Mouse (Mus musculus): ENCODE measurements around the gene Mis12. TPM values are rescaled to one million over a fixed set of nuclear protein-coding genes. Genes with fewer than 3 reads are reported as not detected.

The Mis12 gene
- polyA plus RNA-seq, 1 experiment from 2014 or later, result 16.2 TPM

DNA sequence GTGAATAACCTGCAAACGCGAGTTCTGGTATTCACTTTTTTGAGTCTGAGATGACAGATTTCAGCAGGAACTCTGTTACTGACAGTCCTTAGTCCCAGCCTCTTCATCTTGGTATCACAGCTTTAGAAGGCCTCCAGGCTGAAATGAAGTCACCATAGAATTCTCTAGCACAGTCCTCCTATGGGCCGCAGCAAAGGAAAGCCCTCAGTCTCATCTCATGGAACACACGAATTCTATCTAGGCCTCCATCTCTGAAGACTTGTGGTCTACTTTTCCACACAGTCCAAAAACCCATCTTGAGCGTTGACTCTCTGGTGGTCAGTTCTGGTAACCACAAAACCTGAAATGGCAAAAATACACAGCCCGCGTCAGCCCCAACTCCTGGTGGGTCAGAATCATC lies 12.7 kb downstream of the Mis12 start:
- Histone ChIP-seq H3K9ac (replicated peaks; ENCODE audit: low read depth) (no peak overlapping the region), H3K9me3 (ENCODE audit: low read length) (no peaks in the 10 kb centered on the region), H3K4me1 (ENCODE audit: insufficient read depth, low read depth, low read length) (no peaks in the 10 kb centered on the region), H3K27me3 (replicated peaks; ENCODE audit: insufficient read depth, low read length) (no peaks in the 10 kb centered on the region), H3K27ac (ENCODE audit: low read length) (no peak overlapping the region), H3K4me2 (replicated peaks; ENCODE audit: low read depth, low read length) (peak overlapping the region; percentile 69; the same call in 1 of the 2 replicates), H3K4me3 (ENCODE audit: low read depth, low read length) (no peak overlapping the region), H3K36me3 (ENCODE audit: insufficient read depth, low read length) (peaks cover 3% of the 10 kb centered on the region; the same call in 1 of the 2 replicates)
- DNase-seq (ENCODE audit: low spot score) (no peak), ATAC-seq (no peak)
- TF ChIP-seq EP300 (IDR thresholded peaks at IDR 0.05) (no peak), CTCF (IDR thresholded peaks at IDR 0.05) (no peak)
- 49% methylated on average over 7 of the region's 7 CpGs for WGBS

DNA sequence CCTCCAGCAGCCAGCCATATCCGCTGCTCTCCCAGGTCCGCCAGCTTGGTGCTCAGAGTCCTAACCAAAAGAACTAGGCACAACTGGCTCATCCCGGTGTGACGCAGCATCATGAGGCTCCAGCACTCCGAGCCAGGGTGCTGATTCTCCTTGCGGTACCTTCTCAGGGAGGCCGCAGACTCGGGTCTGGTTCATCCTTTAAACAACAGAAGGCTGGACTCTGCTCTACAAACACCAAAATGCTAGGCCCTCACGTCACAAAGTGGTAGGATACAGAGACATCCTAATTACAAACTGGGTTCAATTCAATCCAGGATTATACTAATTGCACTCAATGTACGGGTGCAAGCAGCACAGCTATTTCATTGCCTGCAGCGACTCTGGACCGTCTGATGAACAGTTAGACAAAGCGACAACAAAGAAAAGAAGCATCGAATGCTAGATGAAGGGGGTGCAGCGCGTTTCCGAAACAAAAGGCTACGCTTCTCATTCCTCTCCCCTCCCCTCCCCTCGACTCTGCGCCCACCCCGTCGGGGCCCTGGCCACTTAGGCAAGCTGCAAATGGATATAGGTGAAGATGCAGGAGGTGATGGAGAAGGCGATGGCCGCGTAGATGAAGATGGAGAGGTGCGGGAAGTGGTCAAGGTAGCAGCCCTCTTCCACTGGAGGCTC lies 13.2 kb downstream of the Mis12 start:
- Histone ChIP-seq H3K27me3 (replicated peaks; ENCODE audit: insufficient read depth, low read length) (no peaks in the 10 kb centered on the region), H3K4me1 (ENCODE audit: insufficient read depth, low read depth, low read length) (no peaks in the 10 kb centered on the region), H3K9me3 (ENCODE audit: low read length) (no peaks in the 10 kb centered on the region), H3K27ac (ENCODE audit: low read length) (no peak overlapping the region), H3K36me3 (ENCODE audit: insufficient read depth, low read length) (peaks cover 3% of the 10 kb centered on the region; the same call in 1 of the 2 replicates), H3K4me3 (ENCODE audit: low read depth, low read length) (peak overlapping the region; percentile 38), H3K9ac (replicated peaks; ENCODE audit: low read depth) (no peak overlapping the region), H3K4me2 (replicated peaks; ENCODE audit: low read depth, low read length) (peak overlapping the region; percentile 69)
- TF ChIP-seq CTCF (IDR thresholded peaks at IDR 0.05), result no peak
- no peak for TF ChIP-seq EP300 (IDR thresholded peaks at IDR 0.05)
- DNase-seq (ENCODE audit: low spot score), result no peak
- no peak for ATAC-seq
- WGBS, result 10% methylated on average over 26 of the region's 26 CpGs

DNA sequence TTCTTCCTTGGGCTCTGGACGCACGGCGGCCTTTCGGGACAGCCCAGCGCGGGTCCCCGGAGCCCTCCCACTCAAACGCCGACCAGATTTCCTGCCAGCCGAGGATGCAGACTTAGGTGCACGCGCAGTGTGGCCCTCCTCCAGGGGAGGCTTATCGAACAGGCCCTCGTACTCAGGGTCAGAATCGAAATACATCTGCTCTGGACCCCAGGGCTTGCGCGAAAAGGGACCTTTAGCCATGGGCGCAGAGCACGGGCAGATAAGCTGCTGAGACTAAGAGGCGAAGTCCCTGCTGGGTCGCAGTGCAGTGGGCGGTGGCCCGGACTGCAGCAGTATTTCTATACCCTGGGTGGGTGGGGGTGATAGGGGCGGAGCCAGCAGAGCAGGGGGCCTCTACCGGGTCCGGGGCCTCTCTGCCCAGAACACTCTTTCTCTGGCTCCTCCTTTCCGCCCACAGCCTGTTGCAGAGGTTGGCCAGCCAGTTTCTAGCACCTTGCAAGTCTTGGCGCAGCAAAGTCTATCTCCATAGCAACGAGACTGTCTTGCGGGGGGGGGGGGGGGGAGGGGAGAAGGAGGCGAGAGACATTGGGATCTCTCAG lies 13.9 kb downstream of the Mis12 start, which contains the start of gene 6330403K07Rik:
Gene 6330403K07Rik, minus strand, starts transcription at position 351 of the 599 bp plus-strand sequence.
- Histone ChIP-seq H3K9me3 (ENCODE audit: low read length) (no peaks in the 10 kb centered on the region), H3K4me2 (replicated peaks; ENCODE audit: low read depth, low read length) (peak within 1 kb of the TSS; percentile 69), H3K4me3 (ENCODE audit: low read depth, low read length) (peak within 1 kb of the TSS; percentile 38), H3K27ac (ENCODE audit: low read length) (no peak within 1 kb of the TSS), H3K4me1 (ENCODE audit: insufficient read depth, low read depth, low read length) (no peaks in the 10 kb centered on the region), H3K27me3 (replicated peaks; ENCODE audit: insufficient read depth, low read length) (no peaks in the 10 kb centered on the region), H3K36me3 (ENCODE audit: insufficient read depth, low read length) (no peaks in the 10 kb centered on the region), H3K9ac (replicated peaks; ENCODE audit: low read depth) (0 out of 2 replicates have a peak within 1 kb of the TSS, but pooled peaks have one; percentile 6)
- DNase-seq (ENCODE audit: low spot score) (peak; percentile 71), ATAC-seq (peak; percentile 94)
- TF ChIP-seq CTCF (IDR thresholded peaks at IDR 0.05), result no peak
- no peak for TF ChIP-seq EP300 (IDR thresholded peaks at IDR 0.05)
- 2% methylated on average over 26 of the region's 31 CpGs for WGBS

DNA sequence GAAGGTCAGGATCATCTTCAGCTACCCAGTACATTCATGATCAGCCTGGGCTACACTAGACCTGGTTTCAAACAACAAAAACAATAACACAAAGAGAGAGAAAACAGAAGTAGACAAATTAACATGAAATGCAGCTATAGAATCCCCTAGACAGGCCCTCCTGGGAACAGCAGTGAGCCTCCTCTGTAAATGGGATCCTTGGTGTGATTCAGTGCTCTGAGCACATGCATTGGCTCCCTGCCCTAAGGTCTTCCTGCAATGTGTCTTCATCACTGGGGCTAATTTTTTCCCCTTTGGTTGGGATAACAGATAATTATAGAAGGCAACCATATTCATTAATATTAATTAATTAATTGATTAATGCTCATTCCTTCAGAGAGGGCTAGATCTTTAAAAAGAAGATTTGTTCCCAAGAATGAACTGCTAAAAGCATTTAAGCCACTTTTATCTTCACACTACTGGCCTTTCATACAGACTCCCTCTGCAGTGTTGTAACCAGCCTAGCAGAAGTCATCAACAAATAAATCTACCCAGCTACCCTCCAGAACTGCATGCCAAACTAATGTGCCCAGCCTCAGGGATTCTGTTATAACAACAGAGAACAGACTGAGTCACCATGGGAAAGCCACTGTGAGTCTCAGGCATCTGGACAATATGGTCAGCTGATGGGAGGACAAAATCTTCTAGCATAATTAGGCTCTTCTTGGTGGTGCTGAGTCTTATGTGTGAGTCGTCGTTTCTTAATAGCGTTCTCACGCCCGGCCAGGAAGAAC lies 20.3 kb downstream of the Mis12 start:
- H3K4me2 ChIP-seq (replicated peaks; ENCODE audit: low read depth, low read length), result no peak overlapping the region
- H3K9ac ChIP-seq (replicated peaks; ENCODE audit: low read depth), result no peak overlapping the region
- H3K4me1 ChIP-seq (ENCODE audit: insufficient read depth, low read depth, low read length), result no peaks in the 10 kb centered on the region
- no peak overlapping the region for H3K4me3 ChIP-seq (ENCODE audit: low read depth, low read length)
- WGBS, result 93% methylated on average over 5 of the region's 5 CpGs
- no peak overlapping the region for H3K27ac ChIP-seq (ENCODE audit: low read length)
- DNase-seq (ENCODE audit: low spot score), result no peak
- no peaks in the 10 kb centered on the region for H3K9me3 ChIP-seq (ENCODE audit: low read length)
- H3K36me3 ChIP-seq (ENCODE audit: insufficient read depth, low read length), result no peaks in the 10 kb centered on the region
- TF ChIP-seq CTCF (IDR thresholded peaks at IDR 0.05) (no peak), EP300 (IDR thresholded peaks at IDR 0.05) (no peak)
- no peaks in the 10 kb centered on the region for H3K27me3 ChIP-seq (replicated peaks; ENCODE audit: insufficient read depth, low read length)
- no peak for ATAC-seq

DNA sequence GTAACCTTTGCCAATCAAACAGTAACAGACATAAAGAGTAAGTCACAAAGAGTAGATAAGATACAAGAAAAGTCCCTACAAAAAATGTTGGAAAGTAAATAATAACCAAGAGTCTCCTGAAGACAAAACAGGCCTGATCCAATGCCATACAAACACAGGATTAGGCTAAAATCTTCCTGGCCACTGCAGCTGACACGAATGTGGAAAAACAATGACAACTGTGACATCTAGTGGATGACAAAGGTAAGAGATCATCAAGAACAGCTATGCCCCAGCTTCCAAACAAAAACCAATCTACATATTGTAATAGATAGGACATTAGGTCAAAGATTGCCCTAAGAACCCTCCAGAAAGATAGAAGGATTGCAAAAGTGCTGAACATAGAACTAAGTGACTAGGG lies 33.1 kb downstream of the Mis12 start:
- no peaks in the 10 kb centered on the region for H3K4me1 ChIP-seq (ENCODE audit: insufficient read depth, low read depth, low read length)
- WGBS, result 0% methylated on average over 1 of the region's 1 CpGs
- no peak overlapping the region for H3K27ac ChIP-seq (ENCODE audit: low read length)
- H3K4me3 ChIP-seq (ENCODE audit: low read depth, low read length), result no peak overlapping the region
- no peak overlapping the region for H3K4me2 ChIP-seq (replicated peaks; ENCODE audit: low read depth, low read length)
- H3K36me3 ChIP-seq (ENCODE audit: insufficient read depth, low read length), result no peaks in the 10 kb centered on the region
- TF ChIP-seq EP300 (IDR thresholded peaks at IDR 0.05) (no peak), CTCF (IDR thresholded peaks at IDR 0.05) (peak; percentile 79)
- peak; percentile 64 for DNase-seq (ENCODE audit: low spot score)
- 0 out of 2 replicates have a peak, but pooled peaks have one; percentile 35 for ATAC-seq
- H3K9me3 ChIP-seq (ENCODE audit: low read length), result no peaks in the 10 kb centered on the region
- no peaks in the 10 kb centered on the region for H3K27me3 ChIP-seq (replicated peaks; ENCODE audit: insufficient read depth, low read length)
- H3K9ac ChIP-seq (replicated peaks; ENCODE audit: low read depth), result no peak overlapping the region

DNA sequence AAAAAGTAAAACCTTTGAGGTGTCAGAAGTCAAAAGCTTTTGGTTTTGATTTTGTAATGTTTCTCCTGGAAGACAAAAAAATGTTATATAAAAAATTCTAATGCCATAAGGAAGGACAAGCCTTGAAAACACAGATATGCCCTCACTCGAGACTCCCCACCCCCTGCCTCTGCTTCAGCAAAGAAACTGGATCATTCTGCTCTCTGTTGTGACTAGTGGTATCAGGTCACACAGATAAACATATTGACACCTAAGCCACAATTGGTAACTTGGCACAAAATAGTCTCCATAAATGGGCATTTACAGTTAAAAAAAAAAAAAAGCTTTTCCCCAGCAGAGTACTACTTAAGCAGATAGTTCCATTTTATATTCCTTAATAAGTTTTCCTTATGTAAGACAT lies 56.9 kb downstream of the Mis12 start:
- Histone ChIP-seq H3K27me3 (replicated peaks; ENCODE audit: insufficient read depth, low read length) (no peaks in the 10 kb centered on the region), H3K9ac (replicated peaks; ENCODE audit: low read depth) (no peak overlapping the region), H3K4me3 (ENCODE audit: low read depth, low read length) (no peak overlapping the region), H3K4me1 (ENCODE audit: insufficient read depth, low read depth, low read length) (no peaks in the 10 kb centered on the region), H3K4me2 (replicated peaks; ENCODE audit: low read depth, low read length) (no peak overlapping the region), H3K36me3 (ENCODE audit: insufficient read depth, low read length) (no peaks in the 10 kb centered on the region), H3K27ac (ENCODE audit: low read length) (no peak overlapping the region), H3K9me3 (ENCODE audit: low read length) (no peaks in the 10 kb centered on the region)
- DNase-seq (ENCODE audit: low spot score), result no peak
- TF ChIP-seq CTCF (IDR thresholded peaks at IDR 0.05), result no peak
- TF ChIP-seq EP300 (IDR thresholded peaks at IDR 0.05), result no peak
- no peak for ATAC-seq
- WGBS, result 60% methylated on average over 1 of the region's 1 CpGs

Other genes starting within 250 kb of the Mis12 start
- 0.96 and 2.1 TPM in 2 replicates for gene Scimp, start 207.0 kb upstream of the Mis12 start, polyA plus RNA-seq (2015; fragmentation: Nextera tagmentation; extraction: Ambion mirVana)
- 35.3 and 35.6 TPM in 2 replicates for gene Rabep1, start 174.8 kb upstream of the Mis12 start, polyA plus RNA-seq (2015; fragmentation: Nextera tagmentation; extraction: Ambion mirVana)
- 56.6 and 58.0 TPM in 2 replicates for gene Nup88, start 49.6 kb upstream of the Mis12 start, polyA plus RNA-seq (2015; fragmentation: Nextera tagmentation; extraction: Ambion mirVana)
- gene Rpain, start 49.4 kb upstream of the Mis12 start, polyA plus RNA-seq (2015; fragmentation: Nextera tagmentation; extraction: Ambion mirVana), result 90.4 and 97.5 TPM in 2 replicates
- gene C1qbp, start 36.6 kb upstream of the Mis12 start, polyA plus RNA-seq (2015; fragmentation: Nextera tagmentation; extraction: Ambion mirVana), result 79.6 and 83.4 TPM in 2 replicates
- gene Dhx33, start 15.2 kb upstream of the Mis12 start, polyA plus RNA-seq (2015; fragmentation: Nextera tagmentation; extraction: Ambion mirVana), result 5.9 and 6.2 TPM in 2 replicates
- 63.4 and 70.7 TPM in 2 replicates for gene Derl2, start 230 bp downstream of the Mis12 start, polyA plus RNA-seq (2015; fragmentation: Nextera tagmentation; extraction: Ambion mirVana)
- 20.5 and 27.0 TPM in 2 replicates for gene 6330403K07Rik, start 13.9 kb downstream of the Mis12 start, polyA plus RNA-seq (2015; fragmentation: Nextera tagmentation; extraction: Ambion mirVana)
- gene Nlrp1a, start 125.1 kb downstream of the Mis12 start, polyA plus RNA-seq (2015; fragmentation: Nextera tagmentation; extraction: Ambion mirVana), result 0.12 and 0.13 TPM in 2 replicates
- gene Nlrp1b, start 211.1 kb downstream of the Mis12 start, polyA plus RNA-seq (2015; fragmentation: Nextera tagmentation; extraction: Ambion mirVana), result 0.08 and 0.14 TPM in 2 replicates

Data from lung, postnatal 0 days (tissue).